Mouse (Mus musculus) limb, embryonic 14.5 days (tissue): Measurements from ENCODE around the gene Plekhg4. TPM values are rescaled to one million over a fixed set of nuclear protein-coding genes. Genes with fewer than 3 reads are reported as not detected.

Experiments
- ATAC-seq: fragments of 200-750 bp; cut with Nextera tagmentation; 2 replicates; pipeline ENCODE4 v1.8.0; 2017; ENCODE audit warnings: low read depth, moderate number of reproducible peaks, moderate TSS enrichment; ENCODE audit not compliant: low FRiP score
- DNase-seq: peaks from one replicate; pipeline ENCODE4 v3.0.0-alpha.2; 2015; ENCODE audit warnings: low spot score
- H3K27ac ChIP-seq: fragments of 300-500 bp; sonication (generic); replicated peaks from 2 replicates; pipeline ENCODE4 v1.5.1; 2014; ENCODE audit warnings: low read depth, mild to moderate bottlenecking, low read length, moderate library complexity, mixed read lengths
- H3K27me3 ChIP-seq: fragments of 300-500 bp; sonication (generic); 2 replicates; pipeline ENCODE4 v1.6.1; 2014; ENCODE audit warnings: low read length, mixed read lengths; ENCODE audit not compliant: control insufficient read depth, insufficient read depth
- H3K36me3 ChIP-seq: fragments of 300-500 bp; sonication (generic); 2 replicates; pipeline ENCODE4 v1.6.1; 2014; ENCODE audit warnings: mild to moderate bottlenecking, low read length, moderate library complexity, mixed read lengths; ENCODE audit not compliant: control insufficient read depth, insufficient read depth
- H3K4me1 ChIP-seq: fragments of 300-500 bp; sonication (generic); 2 replicates; pipeline ENCODE4 v1.6.1; 2014; ENCODE audit warnings: antibody characterized with exemption, low read length, mixed read lengths; ENCODE audit not compliant: control insufficient read depth, insufficient read depth
- H3K4me2 ChIP-seq: fragments of 300-500 bp; sonication (generic); replicated peaks from 2 replicates; pipeline ENCODE4 v1.6.1; 2014; ENCODE audit warnings: low read depth, mild to moderate bottlenecking, low read length, moderate library complexity; ENCODE audit not compliant: severe bottlenecking
- H3K4me3 ChIP-seq: fragments of 300-500 bp; sonication (generic); replicated peaks from 2 replicates; pipeline ENCODE4 v1.5.1; 2014; ENCODE audit warnings: low read length
- H3K9ac ChIP-seq: fragments of 300-500 bp; sonication (generic); 2 replicates; pipeline ENCODE4 v1.6.1; 2014; ENCODE audit warnings: mild to moderate bottlenecking, low read depth, low read length, moderate library complexity; ENCODE audit not compliant: severe bottlenecking
- H3K9me3 ChIP-seq: fragments of 300-500 bp; sonication (generic); 2 replicates; pipeline ENCODE4 v1.6.1; 2016; ENCODE audit warnings: low read length; ENCODE audit not compliant: control insufficient read depth
- POLR2A ChIP-seq: fragments of 200-500 bp; IDR thresholded peaks from 2 replicates; pipeline ENCODE4 v1.8.0; 2012; ENCODE audit warnings: inconsistent platforms, mild to moderate bottlenecking, moderate library complexity, borderline replicate concordance; ENCODE audit not compliant: insufficient read depth, insufficient read length; ENCODE audit errors: extremely low read depth
- WGBS: fragments of 180-500 bp; shearing (Covaris S2); extraction: QIAGEN DNeasy Blood & Tissue Kit; methylation state at CpG from one replicate; pipeline ENCODE4 v1.1.7; 2014; 5-methylcytosine and 5-hydroxymethylcytosine counted together
- polyA plus RNA-seq, 2 experiments: library from polyadenylated mRNA; depleted of rRNA in 1 of 2; stranded (reverse) in 1 of 2; unstranded in 1 of 2; fragments of >200 nt; fragmentation: Nextera tagmentation in 1 of 2; extraction: Ambion mirVana in 1 of 2; gene quantifications; 2 replicates each; pipeline versions ENCODE4 v1.2.1 to v1.2.3; 2012 to 2014

The Plekhg4 gene
- polyA plus RNA-seq, 2 experiments, result 1.2 to 3.9 TPM

GRCm38 (mm10) chr8:105331469-105331868 lies 41.6 kb upstream of the Plekhg4 start:
- Histone ChIP-seq H3K9ac (no peak overlapping the region), H3K4me3 (no peak overlapping the region), H3K9me3 (no peaks in the 10 kb centered on the region), H3K27ac (no peak overlapping the region), H3K36me3 (peaks cover 80% of the 10 kb centered on the region), H3K4me2 (no peak overlapping the region), H3K27me3 (no peaks in the 10 kb centered on the region), H3K4me1 (peaks cover 7% of the 10 kb centered on the region; the same call in 1 of the 2 replicates)
- TF ChIP-seq POLR2A, result no peak
- WGBS, result 94% methylated on average over 22 of the region's 22 CpGs
- DNase-seq, result no peak
- ATAC-seq, result no peak

DNA sequence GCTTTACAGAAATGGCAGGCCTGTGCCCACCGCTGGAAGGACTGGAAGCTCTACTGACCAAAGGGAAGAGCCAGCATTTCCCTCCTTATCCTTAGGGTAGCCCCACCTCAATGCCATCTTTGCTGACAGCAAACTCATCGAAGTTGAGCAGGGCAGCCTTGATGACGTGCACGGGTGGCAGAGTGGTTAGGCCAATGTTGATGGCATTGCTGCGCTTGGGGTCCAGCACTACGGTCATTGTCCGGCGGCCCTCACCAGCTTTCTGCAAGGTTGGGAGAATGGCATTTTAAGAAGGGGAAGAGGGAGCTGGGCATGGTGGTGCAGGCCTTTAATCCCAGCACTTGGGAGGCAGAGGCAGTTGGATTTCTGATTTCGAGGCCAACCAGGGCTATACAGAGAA lies 41.1 kb upstream of the Plekhg4 start:
- Histone ChIP-seq H3K4me1 (peaks cover 7% of the 10 kb centered on the region; the same call in 1 of the 2 replicates), H3K36me3 (peaks cover 84% of the 10 kb centered on the region), H3K4me3 (no peak overlapping the region), H3K4me2 (no peak overlapping the region), H3K9me3 (no peaks in the 10 kb centered on the region), H3K27ac (no peak overlapping the region), H3K27me3 (no peaks in the 10 kb centered on the region), H3K9ac (no peak overlapping the region)
- DNase-seq (no peak), ATAC-seq (no peak)
- WGBS, result 97% methylated on average over 9 of the region's 9 CpGs
- no peak for TF ChIP-seq POLR2A

DNA sequence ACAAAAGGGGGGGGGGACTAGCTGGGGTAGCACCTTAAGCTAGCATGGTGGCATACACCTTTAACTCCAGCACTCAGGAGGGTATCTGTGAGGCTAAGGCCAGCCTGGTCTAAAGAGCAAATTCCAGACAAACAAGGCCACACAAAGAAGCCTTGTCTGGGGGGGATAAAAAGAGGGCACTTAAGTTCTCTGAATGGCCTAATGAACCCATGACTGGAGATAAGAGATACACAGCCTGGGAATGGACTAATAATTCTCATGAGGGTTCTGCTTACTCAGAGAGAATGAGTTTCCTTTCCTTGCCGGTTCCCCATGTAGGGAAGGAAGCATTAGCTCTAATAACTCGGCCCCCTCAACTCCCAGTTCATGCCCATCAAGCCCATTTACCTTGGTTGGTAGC lies 40.6 kb upstream of the Plekhg4 start:
- Histone ChIP-seq H3K9me3 (no peaks in the 10 kb centered on the region), H3K4me1 (peaks cover under 1% of the 10 kb centered on the region; the same call in 1 of the 2 replicates), H3K4me2 (no peak overlapping the region), H3K27me3 (no peaks in the 10 kb centered on the region), H3K27ac (no peak overlapping the region), H3K9ac (no peak overlapping the region), H3K4me3 (no peak overlapping the region), H3K36me3 (peaks cover 90% of the 10 kb centered on the region)
- no peak for TF ChIP-seq POLR2A
- no peak for ATAC-seq
- no peak for DNase-seq
- WGBS, result 65% methylated on average over 2 of the region's 2 CpGs

- DNase-seq (no peak), ATAC-seq (no peak)
- Histone ChIP-seq H3K9me3 (no peaks in the 10 kb centered on the region), H3K9ac (no peak overlapping the region), H3K36me3 (peaks cover 55% of the 10 kb centered on the region), H3K4me2 (no peak overlapping the region), H3K27me3 (no peaks in the 10 kb centered on the region), H3K27ac (no peak overlapping the region), H3K4me1 (0 out of 2 replicates have a peak, but pooled peaks cover 4% of the 10 kb centered on the region), H3K4me3 (no peak overlapping the region)
- 58% methylated on average over 32 of the region's 32 CpGs for WGBS
- no peak for TF ChIP-seq POLR2A
These were observed 36.5 kb upstream of the Plekhg4 start for GRCm38 (mm10) chr8:105336373-105337130.

DNA sequence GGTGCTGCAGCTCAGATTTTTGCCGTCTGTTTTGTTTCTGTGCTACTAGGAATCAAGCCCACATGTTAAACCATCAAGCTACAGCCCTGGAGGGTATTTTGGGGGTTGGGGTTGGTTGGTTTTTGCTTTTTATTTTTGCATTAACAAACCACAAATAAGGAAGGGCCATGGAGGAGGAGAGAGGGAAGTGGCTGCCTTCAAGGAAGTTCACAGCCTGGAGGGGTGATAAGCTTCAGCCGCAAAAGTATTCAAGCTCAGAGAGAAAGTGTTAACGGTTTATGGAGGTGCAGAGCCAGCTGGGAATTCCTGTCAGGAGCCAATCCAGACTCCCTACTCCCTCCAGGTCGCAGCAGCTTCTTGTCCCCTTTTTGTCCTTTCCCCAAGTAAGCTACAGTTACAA lies 34.1 kb upstream of the Plekhg4 start:
- DNase-seq (no peak), ATAC-seq (no peak)
- 14% methylated on average over 4 of the region's 4 CpGs for WGBS
- Histone ChIP-seq H3K9ac (no peak overlapping the region), H3K4me2 (no peak overlapping the region), H3K36me3 (peaks cover 36% of the 10 kb centered on the region), H3K4me3 (no peak overlapping the region), H3K27me3 (no peaks in the 10 kb centered on the region), H3K4me1 (0 out of 2 replicates have a peak, but pooled peaks cover 5% of the 10 kb centered on the region), H3K27ac (no peak overlapping the region), H3K9me3 (no peaks in the 10 kb centered on the region)
- TF ChIP-seq POLR2A, result no peak
